Mouse (Mus musculus) E14TG2a.4 (cell line): ENCODE measurements around the gene Trip6.

ENCODE experiments used
- CTCF ChIP-seq: conservative IDR thresholded peaks from 2 replicates; pipeline ENCODE4 v1.5.1; 2014; ENCODE audit warnings: low read length
- NANOG ChIP-seq: IDR thresholded peaks from 2 replicates; pipeline ENCODE4 v1.6.1; 2014; ENCODE audit warnings: borderline replicate concordance, low read length, mixed read lengths
- POU5F1 ChIP-seq: IDR thresholded peaks from 2 replicates; pipeline ENCODE4 v1.6.1; 2014; ENCODE audit warnings: low read length, borderline replicate concordance

GRCm38 (mm10) chr5:137293282-137293681 is 20.9 kb downstream of the Trip6 start:
- no peak for TF ChIP-seq CTCF
- TF ChIP-seq NANOG, result no peak
- no peak for TF ChIP-seq POU5F1
